Mouse (Mus musculus): ENCODE measurements around the gene Gm9736. TPM values are rescaled to one million over a fixed set of nuclear protein-coding genes. Genes with fewer than 3 reads are reported as not detected.
"Not testable (repeated sequence)": the region's sequence is repeated elsewhere in the genome, so short reads cannot be mapped to it uniquely, and the experiment has no call there.

Gm9736 gene
- polyA plus RNA-seq, 1 experiment from 2014 or later, result not detected

- H3K4me2 ChIP-seq (ENCODE audit: low read length); ATAC-seq (ENCODE audit: insufficient number of reproducible peaks, insufficient read depth, low FRiP score, low read depth): not testable (repeated sequence)
- WGBS, result 21% methylated on average over 1 of the region's 3 CpGs
Measured at GRCm38 (mm10) chr10:77783396-77783795, 32.2 kb upstream of the Gm9736 start.

GRCm38 (mm10) chr10:77782442-77782841 is 31.3 kb upstream of the Gm9736 start, which contains the start of gene Gm3250:
Gm3250 (minus strand) TSS chr10:77782542.
- no CpG with 5 or more reads among the region's 1 CpGs for WGBS
- not testable (repeated sequence) for H3K4me1 ChIP-seq (ENCODE audit: control insufficient read depth in 2 of 2, insufficient read depth in 2 of 2, low read length in 2 of 2); ATAC-seq (ENCODE audit: insufficient number of reproducible peaks, insufficient read depth, low FRiP score, low read depth); H3K36me3 ChIP-seq (ENCODE audit: control insufficient read depth, insufficient read depth, low read length); H3K27me3 ChIP-seq (ENCODE audit: control insufficient read depth, insufficient read depth, low read length); H3K4me3 ChIP-seq (ENCODE audit: control insufficient read depth in 1 of 2, insufficient read depth in 1 of 2, low read depth in 1 of 2, low read length in 2 of 2); H3K27ac ChIP-seq (replicated peaks in 1 of 2; ENCODE audit: control insufficient read depth in 1 of 2, insufficient read depth in 1 of 2, low read depth in 2 of 2, low read length in 2 of 2); H3K9me3 ChIP-seq (ENCODE audit: control insufficient read depth, low read length); H3K9ac ChIP-seq (ENCODE audit: low read length); H3K4me2 ChIP-seq (ENCODE audit: low read length)

More at GRCm38 (mm10) chr10:77783396-77783795, 32.2 kb upstream of the Gm9736 start:
- not testable (repeated sequence) for H3K27ac ChIP-seq (replicated peaks in 1 of 2; ENCODE audit: control insufficient read depth in 1 of 2, insufficient read depth in 1 of 2, low read depth in 2 of 2, low read length in 2 of 2); H3K4me1 ChIP-seq (ENCODE audit: control insufficient read depth in 2 of 2, insufficient read depth in 2 of 2, low read length in 2 of 2); H3K9ac ChIP-seq (ENCODE audit: low read length); H3K36me3 ChIP-seq (ENCODE audit: control insufficient read depth, insufficient read depth, low read length); H3K4me3 ChIP-seq (ENCODE audit: control insufficient read depth in 1 of 2, insufficient read depth in 1 of 2, low read depth in 1 of 2, low read length in 2 of 2); H3K9me3 ChIP-seq (ENCODE audit: control insufficient read depth, low read length); H3K27me3 ChIP-seq (ENCODE audit: control insufficient read depth, insufficient read depth, low read length)

GRCm38 (mm10) chr10:77776844-77777243 is 25.7 kb upstream of the Gm9736 start, which contains the start of gene Gm7138:
Gm7138 (minus strand) TSS chr10:77776944.
- H3K36me3 ChIP-seq (ENCODE audit: control insufficient read depth, insufficient read depth, low read length); H3K4me1 ChIP-seq (ENCODE audit: control insufficient read depth in 2 of 2, insufficient read depth in 2 of 2, low read length in 2 of 2); H3K4me2 ChIP-seq (ENCODE audit: low read length); H3K4me3 ChIP-seq (ENCODE audit: control insufficient read depth in 1 of 2, insufficient read depth in 1 of 2, low read depth in 1 of 2, low read length in 2 of 2); H3K9me3 ChIP-seq (ENCODE audit: control insufficient read depth, low read length); H3K27ac ChIP-seq (replicated peaks in 1 of 2; ENCODE audit: control insufficient read depth in 1 of 2, insufficient read depth in 1 of 2, low read depth in 2 of 2, low read length in 2 of 2); ATAC-seq (ENCODE audit: insufficient number of reproducible peaks, insufficient read depth, low FRiP score, low read depth); H3K9ac ChIP-seq (ENCODE audit: low read length); H3K27me3 ChIP-seq (ENCODE audit: control insufficient read depth, insufficient read depth, low read length): not testable (repeated sequence)
- 50% methylated on average over 1 of the region's 1 CpGs for WGBS

DNA sequence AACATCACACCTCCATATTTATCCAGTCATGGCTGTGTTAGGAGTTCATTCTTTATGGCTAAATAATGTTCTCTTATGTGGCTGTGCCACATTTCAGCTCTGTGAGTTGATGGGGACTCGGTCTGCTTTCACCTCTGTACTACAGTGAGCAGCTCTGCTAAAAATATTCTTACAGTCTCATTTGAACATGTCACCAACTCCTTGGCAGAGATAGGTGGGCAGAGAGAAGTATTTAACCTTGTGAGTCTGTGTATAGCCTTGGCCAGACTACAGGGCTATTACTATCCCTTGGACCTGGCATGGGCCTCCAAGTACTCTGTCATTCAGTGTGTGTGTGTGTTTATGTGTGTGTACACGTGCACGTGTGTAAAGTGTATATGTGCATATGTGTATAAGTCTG is 21.0 kb upstream of the Gm9736 start:
- not testable (repeated sequence) for H3K9ac ChIP-seq (ENCODE audit: low read length); H3K27ac ChIP-seq (replicated peaks in 1 of 2; ENCODE audit: control insufficient read depth in 1 of 2, insufficient read depth in 1 of 2, low read depth in 2 of 2, low read length in 2 of 2); H3K4me2 ChIP-seq (ENCODE audit: low read length); H3K4me3 ChIP-seq (ENCODE audit: control insufficient read depth in 1 of 2, insufficient read depth in 1 of 2, low read depth in 1 of 2, low read length in 2 of 2); H3K4me1 ChIP-seq (ENCODE audit: control insufficient read depth in 2 of 2, insufficient read depth in 2 of 2, low read length in 2 of 2); ATAC-seq (ENCODE audit: insufficient number of reproducible peaks, insufficient read depth, low FRiP score, low read depth); H3K9me3 ChIP-seq (ENCODE audit: control insufficient read depth, low read length); H3K27me3 ChIP-seq (ENCODE audit: control insufficient read depth, insufficient read depth, low read length); H3K36me3 ChIP-seq (ENCODE audit: control insufficient read depth, insufficient read depth, low read length)
- 30% methylated on average over 1 of the region's 3 CpGs for WGBS

DNA sequence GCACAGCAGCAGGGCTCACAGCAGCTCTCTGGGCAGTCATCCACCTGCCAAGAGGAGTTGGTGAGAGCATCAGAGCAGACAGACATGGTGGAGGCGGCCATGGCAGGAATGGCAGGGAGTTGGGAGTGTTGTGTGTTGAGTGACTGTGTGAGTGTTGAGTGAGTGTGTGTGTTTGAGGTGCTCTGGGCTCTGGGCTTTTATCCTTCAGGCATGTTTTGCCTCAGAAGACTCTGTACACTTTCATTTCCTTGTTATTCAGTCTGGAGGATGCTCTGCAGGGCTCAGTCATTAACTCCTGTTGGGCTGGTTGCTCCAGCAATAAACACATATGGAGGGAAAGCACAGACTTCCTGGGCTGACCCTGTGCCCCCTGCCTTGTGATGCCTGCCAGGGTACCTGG is 20.1 kb upstream of the Gm9736 start, which contains the start of gene Gm3238:
Gm3238 (minus strand) TSS at position 101 of the 400 bp plus-strand sequence.
- H3K36me3 ChIP-seq (ENCODE audit: control insufficient read depth, insufficient read depth, low read length); H3K27ac ChIP-seq (replicated peaks in 1 of 2; ENCODE audit: control insufficient read depth in 1 of 2, insufficient read depth in 1 of 2, low read depth in 2 of 2, low read length in 2 of 2); ATAC-seq (ENCODE audit: insufficient number of reproducible peaks, insufficient read depth, low FRiP score, low read depth); H3K4me2 ChIP-seq (ENCODE audit: low read length); H3K9me3 ChIP-seq (ENCODE audit: control insufficient read depth, low read length); H3K4me1 ChIP-seq (ENCODE audit: control insufficient read depth in 2 of 2, insufficient read depth in 2 of 2, low read length in 2 of 2); H3K27me3 ChIP-seq (ENCODE audit: control insufficient read depth, insufficient read depth, low read length); H3K4me3 ChIP-seq (ENCODE audit: control insufficient read depth in 1 of 2, insufficient read depth in 1 of 2, low read depth in 1 of 2, low read length in 2 of 2); H3K9ac ChIP-seq (ENCODE audit: low read length): not testable (repeated sequence)
- 67% methylated on average over 1 of the region's 1 CpGs for WGBS

DNA sequence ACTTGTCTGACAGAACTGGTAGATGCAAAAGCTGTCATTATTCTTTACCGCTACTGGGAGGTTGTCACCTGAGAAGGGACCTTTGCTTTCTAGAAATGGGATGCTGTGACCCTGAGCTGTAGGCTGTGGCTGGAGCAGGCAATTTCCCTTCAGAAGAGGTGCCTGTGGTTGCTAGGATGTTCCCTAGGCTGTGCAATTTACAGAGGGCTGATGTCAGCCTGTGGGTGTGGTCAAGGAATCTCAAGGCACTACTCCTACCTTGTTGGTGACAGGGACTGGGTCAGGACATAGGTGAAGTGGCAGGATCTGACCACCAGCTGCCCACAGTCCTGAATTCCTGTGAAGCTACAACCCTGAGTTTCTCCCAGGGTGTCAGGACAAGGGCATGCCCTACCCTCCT is 18.6 kb upstream of the Gm9736 start:
- 76% methylated on average over 1 of the region's 1 CpGs for WGBS
- Histone ChIP-seq H3K4me2 (ENCODE audit: low read length) (no peak overlapping the region), H3K36me3 (ENCODE audit: control insufficient read depth, insufficient read depth, low read length) (no peaks in the 10 kb centered on the region), H3K9ac (ENCODE audit: low read length) (no peak overlapping the region), H3K4me3 (ENCODE audit: control insufficient read depth in 1 of 2, insufficient read depth in 1 of 2, low read depth in 1 of 2, low read length in 2 of 2) (no peak overlapping the region), H3K9me3 (ENCODE audit: control insufficient read depth, low read length) (no peaks in the 10 kb centered on the region; the same call in 1 of the 2 replicates), H3K27ac (replicated peaks in 1 of 2; ENCODE audit: control insufficient read depth in 1 of 2, insufficient read depth in 1 of 2, low read depth in 2 of 2, low read length in 2 of 2) (no peak overlapping the region), H3K4me1 (ENCODE audit: control insufficient read depth in 2 of 2, insufficient read depth in 2 of 2, low read length in 2 of 2) (no peaks in the 10 kb centered on the region), H3K27me3 (ENCODE audit: control insufficient read depth, insufficient read depth, low read length) (no peaks in the 10 kb centered on the region)
- ATAC-seq (ENCODE audit: insufficient number of reproducible peaks, insufficient read depth, low FRiP score, low read depth), result peak; percentile 50; the same call in 1 of the 2 replicates

DNA sequence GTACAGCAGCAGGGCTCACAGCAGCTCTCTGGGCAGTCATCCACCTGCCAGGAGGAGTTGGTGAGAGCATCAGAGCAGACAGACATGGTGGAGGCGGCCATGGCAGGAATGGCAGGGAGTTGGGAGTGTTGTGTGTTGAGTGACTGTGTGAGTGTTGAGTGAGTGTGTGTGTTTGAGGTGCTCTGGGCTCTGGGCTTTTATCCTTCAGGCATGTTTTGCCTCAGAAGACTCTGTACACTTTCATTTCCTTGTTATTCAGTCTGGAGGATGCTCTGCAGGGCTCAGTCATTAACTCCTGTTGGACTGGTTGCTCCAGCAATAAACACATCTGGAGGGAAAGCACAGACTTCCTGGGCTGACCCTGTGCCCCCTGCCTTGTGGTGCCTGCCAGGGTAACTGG is 8.4 kb upstream of the Gm9736 start, which contains the start of gene Gm3233:
Gm3233 (minus strand) TSS at position 101 of the 400 bp plus-strand sequence.
- H3K4me1 ChIP-seq (ENCODE audit: control insufficient read depth in 2 of 2, insufficient read depth in 2 of 2, low read length in 2 of 2); H3K36me3 ChIP-seq (ENCODE audit: control insufficient read depth, insufficient read depth, low read length); ATAC-seq (ENCODE audit: insufficient number of reproducible peaks, insufficient read depth, low FRiP score, low read depth); H3K4me3 ChIP-seq (ENCODE audit: control insufficient read depth in 1 of 2, insufficient read depth in 1 of 2, low read depth in 1 of 2, low read length in 2 of 2); H3K4me2 ChIP-seq (ENCODE audit: low read length); H3K9ac ChIP-seq (ENCODE audit: low read length); H3K9me3 ChIP-seq (ENCODE audit: control insufficient read depth, low read length); H3K27me3 ChIP-seq (ENCODE audit: control insufficient read depth, insufficient read depth, low read length); H3K27ac ChIP-seq (replicated peaks in 1 of 2; ENCODE audit: control insufficient read depth in 1 of 2, insufficient read depth in 1 of 2, low read depth in 2 of 2, low read length in 2 of 2): not testable (repeated sequence)
- no CpG with 5 or more reads among the region's 1 CpGs for WGBS

DNA sequence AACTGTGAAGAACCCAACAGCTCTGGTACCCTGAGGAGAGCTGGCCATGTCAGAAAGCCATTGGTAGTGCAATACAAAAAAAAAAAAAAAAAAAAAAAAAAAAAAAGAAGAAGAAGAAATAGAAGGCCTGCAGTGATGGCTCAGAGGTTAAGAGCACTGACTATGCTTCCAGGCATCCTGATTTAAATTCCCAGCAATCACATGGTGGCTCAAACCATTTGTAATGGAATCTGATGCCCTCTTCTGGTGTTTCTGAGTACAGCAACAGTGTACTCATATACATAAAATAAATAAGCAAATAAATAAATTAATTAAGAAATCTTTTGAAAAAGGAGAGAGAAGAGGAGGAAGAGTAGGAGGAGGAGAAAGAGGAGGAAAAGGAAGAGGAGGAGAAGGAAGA is 2.3 kb upstream of the Gm9736 start:
- no peaks in the 10 kb centered on the region for H3K4me1 ChIP-seq (ENCODE audit: control insufficient read depth in 2 of 2, insufficient read depth in 2 of 2, low read length in 2 of 2)
- no peak overlapping the region for H3K4me2 ChIP-seq (ENCODE audit: low read length)
- no peak overlapping the region for H3K27ac ChIP-seq (replicated peaks in 1 of 2; ENCODE audit: control insufficient read depth in 1 of 2, insufficient read depth in 1 of 2, low read depth in 2 of 2, low read length in 2 of 2)
- no peak for ATAC-seq (ENCODE audit: insufficient number of reproducible peaks, insufficient read depth, low FRiP score, low read depth)
- no peaks in the 10 kb centered on the region for H3K27me3 ChIP-seq (ENCODE audit: control insufficient read depth, insufficient read depth, low read length)
- no peak overlapping the region for H3K9ac ChIP-seq (ENCODE audit: low read length)
- no peak overlapping the region for H3K4me3 ChIP-seq (ENCODE audit: control insufficient read depth in 1 of 2, insufficient read depth in 1 of 2, low read depth in 1 of 2, low read length in 2 of 2)
- no peaks in the 10 kb centered on the region for H3K9me3 ChIP-seq (ENCODE audit: control insufficient read depth, low read length)
- H3K36me3 ChIP-seq (ENCODE audit: control insufficient read depth, insufficient read depth, low read length), result no peaks in the 10 kb centered on the region
